Mouse (Mus musculus) forebrain, embryonic 13.5 days (tissue): ENCODE measurements around the gene Aacs. TPM values are rescaled to one million over a fixed set of nuclear protein-coding genes. Genes with fewer than 3 reads are reported as not detected.

Source experiments
- ATAC-seq: fragments of 200-750 bp; cut with Nextera tagmentation; 2 replicates; pipeline ENCODE4 v1.8.0; 2017
- H3K27ac ChIP-seq: fragments of 300-500 bp; sonication (generic); 2 replicates; pipeline ENCODE4 v1.5.1; 2015; ENCODE audit warnings: inconsistent platforms, mild to moderate bottlenecking, moderate library complexity
- H3K27me3 ChIP-seq: fragments of 300-500 bp; sonication (generic); 2 replicates; pipeline ENCODE4 v1.6.1; 2015; ENCODE audit warnings: mild to moderate bottlenecking, inconsistent platforms
- H3K36me3 ChIP-seq: fragments of 300-500 bp; sonication (generic); 2 replicates; pipeline ENCODE4 v1.6.1; 2015; ENCODE audit warnings: mild to moderate bottlenecking, inconsistent platforms; ENCODE audit not compliant: poor library complexity, severe bottlenecking
- H3K4me1 ChIP-seq: fragments of 300-500 bp; sonication (generic); 2 replicates; pipeline ENCODE4 v1.6.1; 2015; ENCODE audit warnings: inconsistent platforms
- H3K4me2 ChIP-seq: fragments of 300-500 bp; sonication (generic); 2 replicates; pipeline ENCODE4 v1.6.1; 2015; ENCODE audit warnings: inconsistent platforms, mild to moderate bottlenecking, moderate library complexity
- H3K4me3 ChIP-seq: fragments of 300-500 bp; sonication (generic); 2 replicates; pipeline ENCODE4 v1.5.1; 2015; ENCODE audit warnings: mild to moderate bottlenecking, inconsistent platforms
- H3K9ac ChIP-seq: fragments of 300-500 bp; sonication (generic); 2 replicates; pipeline ENCODE4 v1.6.1; 2015; ENCODE audit warnings: mild to moderate bottlenecking, inconsistent platforms
- H3K9me3 ChIP-seq: fragments of 300-500 bp; sonication (generic); replicated peaks from 2 replicates; pipeline ENCODE4 v1.6.1; 2016; ENCODE audit warnings: inconsistent platforms
- WGBS: fragments of 180-500 bp; shearing (Covaris S2); methylation state at CpG from one replicate; pipeline ENCODE4 v1.1.7; 2015; 5-methylcytosine and 5-hydroxymethylcytosine counted together
- polyA plus RNA-seq: library from polyadenylated mRNA; unstranded; fragments of >200 nt; fragmentation: Nextera tagmentation; extraction: Ambion mirVana; gene quantifications from 2 replicates; pipeline ENCODE4 v1.2.1, GENCODE M21; 2015

The Aacs gene
- polyA plus RNA-seq, 1 experiment from 2014 or later, result 53.7 TPM

GRCm38 (mm10) chr5:125529109-125529508 lies 53.5 kb downstream of the Aacs start:
- 1% methylated on average over 5 of the region's 5 CpGs for WGBS
- Histone ChIP-seq H3K9ac (no peak overlapping the region), H3K9me3 (peaks cover 5% of the 10 kb centered on the region), H3K27ac (no peak overlapping the region), H3K36me3 (no peaks in the 10 kb centered on the region), H3K4me1 (peaks cover 24% of the 10 kb centered on the region), H3K4me2 (no peak overlapping the region), H3K27me3 (peaks cover 48% of the 10 kb centered on the region), H3K4me3 (no peak overlapping the region)
- ATAC-seq, result 0 out of 2 replicates have a peak, but pooled peaks have one; percentile 19

- Histone ChIP-seq H3K9me3 (peaks cover 2% of the 10 kb centered on the region), H3K27ac (peak within 1 kb of the TSS; percentile 15), H3K9ac (peak within 1 kb of the TSS; percentile 75), H3K27me3 (peaks cover 72% of the 10 kb centered on the region), H3K36me3 (no peaks in the 10 kb centered on the region), H3K4me3 (peak within 1 kb of the TSS; percentile 61), H3K4me2 (peak within 1 kb of the TSS; percentile 94), H3K4me1 (peaks cover 37% of the 10 kb centered on the region)
- peak; percentile 44; the same call in 1 of the 2 replicates for ATAC-seq
- 3% methylated on average over 22 of the region's 25 CpGs for WGBS
These were observed 56.0 kb downstream of the Aacs start, which contains the start of gene Tmem132b for GRCm38 (mm10) chr5:125531634-125532033. Gene Tmem132b (plus strand): TSS chr5:125531774.

GRCm38 (mm10) chr5:125532191-125532544 lies 56.6 kb downstream of the Aacs start:
- peak overlapping the region; percentile 75 for H3K9ac ChIP-seq
- H3K9me3 ChIP-seq, result no peaks in the 10 kb centered on the region
- peak overlapping the region; percentile 61 for H3K4me3 ChIP-seq
- H3K36me3 ChIP-seq, result no peaks in the 10 kb centered on the region
- 0% methylated on average over 29 of the region's 30 CpGs for WGBS
- H3K4me1 ChIP-seq, result peaks cover 37% of the 10 kb centered on the region
- H3K27me3 ChIP-seq, result peaks cover 74% of the 10 kb centered on the region
- peak overlapping the region; percentile 94 for H3K4me2 ChIP-seq
- H3K27ac ChIP-seq, result peak overlapping the region; percentile 14; the same call in 1 of the 2 replicates
- ATAC-seq, result peak; percentile 69

- Histone ChIP-seq H3K27ac (peak overlapping the region; percentile 14; the same call in 1 of the 2 replicates), H3K36me3 (no peaks in the 10 kb centered on the region), H3K9ac (peak overlapping the region; percentile 75), H3K4me1 (peaks cover 37% of the 10 kb centered on the region), H3K27me3 (peaks cover 74% of the 10 kb centered on the region), H3K4me3 (peak overlapping the region; percentile 61), H3K4me2 (peak overlapping the region; percentile 94), H3K9me3 (no peaks in the 10 kb centered on the region)
- 0% methylated on average over 51 of the region's 64 CpGs for whole genome bisulfite sequencing
- ATAC-seq, result peak; percentile 37
These were observed 57.1 kb downstream of the Aacs start for GRCm38 (mm10) chr5:125532545-125533224.

GRCm38 (mm10) chr5:125533225-125533900 lies 57.7 kb downstream of the Aacs start:
- 1% methylated on average over 24 of the region's 24 CpGs for WGBS
- H3K4me3 ChIP-seq, result peak overlapping the region; percentile 61

GRCm38 (mm10) chr5:125534168-125534610 lies 58.6 kb downstream of the Aacs start:
- H3K9ac ChIP-seq, result peak overlapping the region; percentile 75; the same call in 1 of the 2 replicates
- H3K36me3 ChIP-seq, result no peaks in the 10 kb centered on the region
- peak overlapping the region; percentile 94 for H3K4me2 ChIP-seq
- H3K9me3 ChIP-seq, result no peaks in the 10 kb centered on the region
- H3K27ac ChIP-seq, result no peak overlapping the region
- ATAC-seq, result no peak
- 8% methylated on average over 7 of the region's 7 CpGs for WGBS
- H3K27me3 ChIP-seq, result peaks cover 68% of the 10 kb centered on the region
- peak overlapping the region; percentile 61 for H3K4me3 ChIP-seq
- H3K4me1 ChIP-seq, result peaks cover 37% of the 10 kb centered on the region

More at GRCm38 (mm10) chr5:125533225-125533900, 57.7 kb downstream of the Aacs start:
- Histone ChIP-seq H3K36me3 (no peaks in the 10 kb centered on the region), H3K4me2 (peak overlapping the region; percentile 94), H3K27ac (no peak overlapping the region), H3K27me3 (peaks cover 70% of the 10 kb centered on the region), H3K9ac (peak overlapping the region; percentile 75), H3K9me3 (no peaks in the 10 kb centered on the region), H3K4me1 (peaks cover 37% of the 10 kb centered on the region)
- no peak for ATAC-seq

GRCm38 (mm10) chr5:125534611-125535324 lies 59.2 kb downstream of the Aacs start:
- peaks cover 63% of the 10 kb centered on the region for H3K27me3 ChIP-seq
- no peak overlapping the region for H3K27ac ChIP-seq
- H3K36me3 ChIP-seq, result no peaks in the 10 kb centered on the region
- H3K9me3 ChIP-seq, result no peaks in the 10 kb centered on the region
- H3K4me1 ChIP-seq, result peaks cover 37% of the 10 kb centered on the region
- H3K4me2 ChIP-seq, result peak overlapping the region; percentile 94
- WGBS, result under 1% methylated on average over 26 of the region's 26 CpGs
- H3K9ac ChIP-seq, result peak overlapping the region; percentile 10; the same call in 1 of the 2 replicates
- H3K4me3 ChIP-seq, result peak overlapping the region; percentile 61
- ATAC-seq, result peak; percentile 41; the same call in 1 of the 2 replicates

- no peak overlapping the region for H3K9ac ChIP-seq
- H3K9me3 ChIP-seq, result 0 out of 2 replicates have a peak, but pooled peaks cover 6% of the 10 kb centered on the region
- H3K4me3 ChIP-seq, result no peak overlapping the region
- peaks cover 24% of the 10 kb centered on the region for H3K4me1 ChIP-seq
- H3K4me2 ChIP-seq, result no peak overlapping the region
- H3K36me3 ChIP-seq, result no peaks in the 10 kb centered on the region
- H3K27ac ChIP-seq, result no peak overlapping the region
- ATAC-seq, result no peak
- 0 out of 2 replicates have a peak, but pooled peaks cover 4% of the 10 kb centered on the region for H3K27me3 ChIP-seq
- WGBS, result 93% methylated on average over 2 of the region's 2 CpGs
These were observed 69.5 kb downstream of the Aacs start for GRCm38 (mm10) chr5:125545090-125545489.

GRCm38 (mm10) chr5:125546293-125546692 lies 70.7 kb downstream of the Aacs start:
- H3K9ac ChIP-seq, result no peak overlapping the region
- WGBS, result 25% methylated on average over 13 of the region's 13 CpGs
- no peak overlapping the region for H3K4me3 ChIP-seq
- H3K4me2 ChIP-seq, result no peak overlapping the region
- peaks cover 29% of the 10 kb centered on the region for H3K4me1 ChIP-seq
- no peak for ATAC-seq
- H3K27me3 ChIP-seq, result 0 out of 2 replicates have a peak, but pooled peaks cover 4% of the 10 kb centered on the region
- H3K9me3 ChIP-seq, result 0 out of 2 replicates have a peak, but pooled peaks cover 6% of the 10 kb centered on the region
- H3K36me3 ChIP-seq, result no peaks in the 10 kb centered on the region
- peak overlapping the region; percentile 27 for H3K27ac ChIP-seq

GRCm38 (mm10) chr5:125549750-125550489 lies 74.3 kb downstream of the Aacs start:
- no peak for ATAC-seq
- 0 out of 2 replicates have a peak, but pooled peaks cover 4% of the 10 kb centered on the region for H3K27me3 ChIP-seq
- 0 out of 2 replicates have a peak, but pooled peaks cover 6% of the 10 kb centered on the region for H3K9me3 ChIP-seq
- H3K4me3 ChIP-seq, result no peak overlapping the region
- no peak overlapping the region for H3K9ac ChIP-seq
- no peak overlapping the region; the same call in 1 of the 2 replicates for H3K4me2 ChIP-seq
- H3K4me1 ChIP-seq, result peaks cover 29% of the 10 kb centered on the region
- H3K27ac ChIP-seq, result no peak overlapping the region
- no peaks in the 10 kb centered on the region for H3K36me3 ChIP-seq
- WGBS, result 22% methylated on average over 11 of the region's 11 CpGs

GRCm38 (mm10) chr5:125555732-125556131 lies 80.1 kb downstream of the Aacs start:
- 70% methylated on average over 5 of the region's 5 CpGs for WGBS
- ATAC-seq, result no peak
- Histone ChIP-seq H3K27ac (no peak overlapping the region), H3K4me1 (no peaks in the 10 kb centered on the region), H3K27me3 (no peaks in the 10 kb centered on the region), H3K4me3 (no peak overlapping the region), H3K4me2 (no peak overlapping the region), H3K9me3 (no peaks in the 10 kb centered on the region), H3K36me3 (no peaks in the 10 kb centered on the region), H3K9ac (no peak overlapping the region)
